Mouse (Mus musculus): ENCODE results near the gene Zfp423.

DNA sequence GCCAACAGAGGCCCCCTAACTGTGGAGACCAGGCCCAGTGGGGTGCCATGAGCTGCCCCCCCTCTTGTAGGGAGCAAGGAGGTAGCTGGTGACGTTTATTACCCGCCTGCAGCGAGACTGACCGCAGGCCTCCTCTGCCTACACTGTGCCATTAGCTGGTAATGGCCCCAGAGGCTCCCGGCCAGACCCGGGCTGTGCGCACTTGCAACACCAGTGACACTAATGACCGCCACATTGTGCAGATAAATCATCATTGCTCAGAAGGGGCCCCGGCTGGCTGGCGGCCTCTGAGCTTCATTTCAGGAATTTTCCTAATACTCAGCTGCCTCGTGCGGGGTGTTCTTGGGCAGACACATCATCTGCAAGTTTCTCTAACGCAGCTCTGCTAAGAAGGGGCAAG, 206.7 kb downstream of the Zfp423 start:
- TF ChIP-seq CTCF (IDR thresholded peaks at IDR 0.05; ENCODE audit: insufficient read depth, low read length) (no peak), POLR2A (IDR thresholded peaks at IDR 0.05; ENCODE audit: borderline replicate concordance, extremely low read depth, low read depth, low read length) (no peak)
